Mouse (Mus musculus) induced T-regulatory cell, adult 2 months (primary cell): ENCODE data around the gene Mlh3.

Experiments used
- DNase-seq: peaks from one replicate; pipeline ENCODE4 v3.0.0-alpha.2; 2012; ENCODE audit warnings: low read depth

Gene Mlh3

DNA sequence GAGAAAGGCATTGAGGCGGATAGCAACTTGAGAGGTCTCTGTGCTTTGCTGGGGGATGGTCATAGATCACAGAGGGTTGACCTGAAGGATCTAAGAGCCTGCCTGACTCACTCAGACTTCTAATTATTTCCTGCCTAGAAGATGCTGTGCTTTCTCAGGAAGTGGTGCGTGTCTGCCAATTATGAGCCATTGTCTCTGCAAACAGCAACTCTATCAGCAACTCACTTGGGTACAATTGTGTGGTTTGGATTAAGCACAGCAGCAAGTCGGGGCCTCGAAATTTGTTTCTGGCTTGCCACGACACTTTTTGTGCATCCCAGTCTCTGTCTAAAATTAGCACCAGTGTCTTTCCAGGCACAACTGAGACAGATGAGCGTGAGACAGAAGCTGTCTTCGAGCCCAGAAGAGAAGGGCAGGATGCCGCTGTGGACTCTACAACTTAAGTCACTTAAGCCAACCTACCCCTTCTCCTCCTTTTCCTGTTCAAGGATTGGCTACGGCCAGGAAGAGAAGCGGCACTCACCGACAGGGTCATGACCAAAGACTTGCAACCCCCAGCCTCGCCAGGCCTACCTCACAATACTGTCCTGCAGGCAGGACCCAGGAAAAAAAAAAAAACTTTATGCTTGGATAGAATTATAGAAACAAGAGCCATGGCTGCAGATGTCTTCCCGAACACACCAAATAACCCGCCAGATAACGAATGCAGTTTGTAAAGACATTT lies 42.4 kb downstream of the Mlh3 start:
- no peak for DNase-seq

DNA sequence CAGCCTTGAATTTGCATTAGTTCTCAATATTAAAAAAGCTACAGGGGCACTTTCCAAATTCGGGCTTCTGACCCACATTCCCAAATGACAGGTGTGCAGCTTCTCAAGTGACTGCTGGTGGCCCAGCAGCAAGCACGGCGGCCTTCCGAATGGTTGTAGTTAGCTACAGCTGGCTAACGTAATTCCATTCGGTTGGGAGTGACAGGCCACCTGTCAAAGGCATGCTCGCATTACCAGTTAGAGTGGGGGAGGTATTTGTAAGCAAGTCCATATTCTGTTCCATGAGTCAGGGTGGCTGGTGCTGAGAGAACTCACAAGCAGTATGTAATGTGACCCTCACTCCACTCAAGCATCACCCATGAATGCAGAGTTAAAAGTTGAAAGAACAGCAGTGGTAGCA lies 43.2 kb downstream of the Mlh3 start:
- no peak for DNase-seq

DNA sequence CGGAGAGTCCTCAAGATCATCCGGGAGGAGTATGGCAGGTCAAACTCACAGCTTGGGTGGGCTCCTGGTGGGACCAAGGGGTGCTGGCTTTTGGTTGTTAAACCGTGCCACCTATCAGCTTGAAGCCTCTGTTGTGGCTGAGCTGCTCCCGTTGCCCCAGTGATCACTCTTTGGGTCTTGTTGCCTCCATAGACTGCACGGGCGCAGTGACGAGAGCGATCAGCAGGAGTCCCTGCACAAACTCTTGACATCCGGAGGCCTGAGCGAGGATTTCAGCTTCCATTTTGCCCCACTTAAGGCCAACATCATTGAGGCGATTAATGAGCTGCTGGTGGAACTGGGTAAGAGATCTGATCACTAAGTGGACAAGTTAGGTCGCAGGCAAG lies 50.5 kb downstream of the Mlh3 start:
- DNase-seq, result peak; percentile 78

DNA sequence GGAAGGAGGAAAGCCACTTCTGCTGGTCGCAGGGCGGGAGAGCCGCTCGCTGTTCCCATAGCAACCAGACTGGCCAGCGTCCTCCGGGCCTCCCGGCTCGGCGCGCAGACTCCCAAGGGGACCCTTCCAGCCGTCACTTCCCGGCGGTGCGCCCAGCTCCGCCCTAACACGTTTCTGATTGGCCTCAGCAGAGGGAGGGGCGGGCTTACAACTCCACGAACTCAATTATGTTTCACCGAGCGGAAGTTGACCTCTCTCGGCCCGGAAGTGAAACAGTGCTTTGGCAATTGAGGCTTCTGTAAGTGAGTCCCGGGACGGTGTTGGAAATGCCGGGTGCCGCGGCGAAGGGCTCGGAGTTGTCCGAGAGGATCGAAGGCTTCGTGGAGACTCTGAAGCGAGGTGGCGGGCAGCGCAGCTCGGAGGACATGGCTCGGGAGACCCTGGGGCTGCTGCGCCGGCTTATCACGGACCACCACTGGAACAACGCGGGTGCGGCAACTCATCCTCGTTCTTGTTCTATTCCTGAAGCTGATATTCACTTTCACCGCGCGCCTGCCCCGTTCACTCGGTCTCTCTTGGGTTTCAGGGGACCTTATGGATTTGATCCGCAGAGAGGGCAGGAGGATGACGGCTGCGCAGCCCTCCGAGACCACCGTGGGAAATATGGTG lies 51.0 kb downstream of the Mlh3 start, which contains the start of gene Eif2b2:
Gene Eif2b2, plus strand, starts transcription at position 246 of the 669 bp plus-strand sequence.
- DNase-seq, result peak; percentile 98

DNA sequence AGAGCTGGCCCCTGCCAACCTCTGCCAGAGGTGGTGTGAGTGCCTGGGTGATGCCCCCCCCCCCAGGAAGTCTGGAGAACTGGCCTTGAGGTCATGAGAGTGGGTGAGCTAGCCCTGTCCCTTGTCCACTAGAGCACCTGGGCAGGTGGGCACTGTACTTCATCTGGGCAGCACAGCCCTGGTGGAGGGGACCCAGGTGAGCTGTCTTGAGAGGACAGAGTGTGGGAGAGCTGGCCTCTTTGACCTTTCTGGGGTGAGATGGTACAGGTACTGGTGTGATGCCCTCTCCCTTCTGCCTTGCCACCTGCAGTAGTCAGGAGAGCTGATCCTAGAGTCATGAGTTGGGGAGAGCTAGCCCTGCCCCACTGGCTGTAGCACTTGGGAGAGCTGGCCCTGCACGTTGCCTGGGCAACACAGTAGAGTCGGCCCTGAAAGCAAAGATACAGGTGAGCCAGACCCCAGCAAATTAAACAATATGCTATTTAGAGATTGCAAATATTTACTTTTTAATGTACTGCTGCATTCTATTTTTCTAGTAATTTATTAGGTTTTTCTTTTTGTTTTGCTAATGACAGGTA lies 52.6 kb downstream of the Mlh3 start:
- DNase-seq, result no peak

DNA sequence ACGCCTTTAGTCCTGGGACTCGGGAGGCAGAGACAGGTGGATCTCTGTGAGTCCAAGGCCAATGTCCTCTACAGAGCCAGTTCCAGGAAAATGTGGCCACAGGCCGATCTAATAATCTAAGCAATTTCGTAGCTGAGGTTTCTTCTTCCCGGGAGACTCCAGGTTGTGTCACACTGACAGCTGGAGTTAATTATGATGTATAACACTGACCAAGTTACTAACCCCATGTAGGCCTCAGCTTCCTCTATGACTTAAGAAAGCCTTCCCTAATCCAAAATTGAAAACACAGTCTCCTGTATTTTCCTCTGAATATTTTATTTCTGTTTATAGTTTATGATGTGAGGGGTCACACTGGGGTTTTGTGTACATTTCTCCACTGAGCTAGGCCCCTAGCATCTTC lies 55.4 kb downstream of the Mlh3 start:
- DNase-seq, result no peak

DNA sequence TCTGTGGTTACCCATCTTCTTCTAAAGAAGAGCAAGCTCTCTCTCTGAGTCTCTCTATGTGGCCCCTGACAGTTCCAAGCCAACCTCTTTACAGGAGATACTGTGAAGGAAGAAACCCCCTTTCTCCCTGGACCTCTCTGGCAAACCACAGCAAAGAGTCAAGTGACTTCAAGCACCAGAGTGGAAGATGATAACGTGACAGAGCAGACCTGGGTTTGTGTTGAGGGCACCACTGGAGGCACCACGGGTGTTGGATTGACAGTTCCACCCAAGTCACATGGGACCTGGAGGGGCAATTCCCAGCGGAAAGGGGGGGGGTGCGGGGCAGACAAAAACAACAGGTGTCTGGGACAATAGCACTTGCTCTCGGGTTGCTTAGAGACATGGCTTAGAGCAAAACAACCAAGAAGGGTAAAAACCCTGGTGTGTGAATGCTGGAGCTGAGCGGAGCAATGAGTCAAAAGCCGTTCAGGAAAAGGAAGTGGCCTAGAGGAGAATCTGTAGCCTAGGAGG lies 61.7 kb downstream of the Mlh3 start:
- DNase-seq, result peak; percentile 46

DNA sequence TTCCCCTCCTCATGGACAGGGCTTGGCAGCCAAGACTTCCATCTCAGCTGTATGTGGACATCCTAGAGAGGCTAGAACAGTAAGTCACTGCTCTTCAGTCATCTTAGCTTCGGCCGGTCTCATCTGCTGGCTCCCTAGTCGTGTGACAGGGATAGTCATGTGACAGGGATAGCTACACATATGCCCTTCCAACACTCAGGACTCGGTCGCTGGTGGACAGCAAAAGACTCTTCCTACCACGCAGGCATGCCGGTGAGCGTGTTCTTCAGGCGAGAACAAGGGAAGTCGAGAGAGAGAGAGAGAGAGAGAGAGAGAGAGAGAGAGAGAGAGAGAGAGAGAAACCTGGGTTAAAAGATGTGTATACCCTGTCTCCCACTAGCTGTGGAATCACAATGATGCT lies 65.0 kb downstream of the Mlh3 start:
- no peak for DNase-seq

DNA sequence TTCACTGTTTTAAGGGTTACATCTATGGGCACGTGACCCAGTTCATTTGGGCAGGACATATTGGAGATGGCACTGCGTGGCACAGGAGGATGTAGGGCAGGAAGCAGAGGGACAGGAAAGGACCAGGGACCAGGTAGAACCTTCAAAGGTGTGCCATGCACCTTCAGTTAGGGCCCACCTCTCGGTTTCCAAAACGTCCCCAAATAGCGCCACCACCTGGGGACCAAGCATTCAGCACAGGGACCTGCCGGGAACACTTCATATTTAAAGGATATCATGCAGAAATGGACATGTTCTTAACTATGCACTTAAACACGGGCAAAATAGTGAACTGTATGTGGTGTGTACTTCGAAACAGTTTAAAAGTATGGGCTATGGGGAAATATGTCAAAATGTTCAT lies 66.3 kb downstream of the Mlh3 start:
- no peak for DNase-seq

DNA sequence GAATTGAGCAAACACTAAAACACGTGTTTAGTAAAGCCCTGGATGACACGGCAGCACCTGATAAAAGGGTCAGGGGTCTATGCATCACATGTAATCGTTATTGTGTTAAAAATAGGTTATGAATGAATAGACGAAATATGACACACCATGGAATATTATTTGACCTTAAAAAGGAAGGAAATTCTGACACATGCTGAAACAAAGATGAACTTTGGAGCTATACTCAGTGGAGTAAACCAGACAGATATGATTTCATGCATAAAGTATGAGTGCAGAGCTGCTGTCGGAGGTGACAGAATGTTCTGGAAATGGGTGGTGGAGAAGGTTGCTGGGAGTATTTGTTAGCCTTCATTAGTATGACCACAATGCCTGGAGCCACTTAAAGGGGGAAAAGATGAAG lies 66.7 kb downstream of the Mlh3 start:
- no peak for DNase-seq

DNA sequence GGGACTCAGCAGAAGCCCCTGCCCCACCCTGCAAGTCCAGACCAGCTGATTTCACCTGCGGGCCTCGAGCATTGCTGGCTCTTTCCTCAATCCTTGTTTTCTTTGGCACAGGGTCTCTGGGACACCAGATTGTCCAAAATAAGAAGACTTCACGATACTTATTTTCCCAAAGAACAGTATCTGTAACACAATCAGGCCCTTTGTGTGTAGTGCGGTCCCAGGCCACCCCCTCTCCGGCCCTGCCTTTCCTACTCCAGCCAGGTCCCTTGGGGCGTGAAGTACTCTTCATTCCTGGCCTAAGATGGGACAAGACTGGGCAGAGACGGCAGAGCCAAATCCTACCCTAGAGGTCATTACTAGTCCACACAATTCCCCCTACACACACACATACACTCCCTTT lies 68.2 kb downstream of the Mlh3 start:
- DNase-seq, result no peak

DNA sequence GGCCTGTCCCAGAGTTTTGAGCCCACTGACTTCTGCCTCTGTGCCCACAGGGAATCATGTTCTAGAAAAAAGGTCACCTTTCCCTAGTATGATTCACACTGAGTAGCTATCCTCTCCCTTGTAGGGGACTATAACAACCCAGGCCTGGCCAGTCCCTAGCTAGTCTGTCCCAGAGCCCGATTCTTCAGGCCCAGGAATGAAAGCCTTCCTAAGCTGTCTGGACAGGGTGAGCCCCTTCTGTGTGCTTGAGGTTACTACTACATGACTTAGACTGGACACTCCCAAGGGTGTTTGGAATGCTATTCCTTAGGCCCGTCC lies 68.6 kb downstream of the Mlh3 start:
- DNase-seq, result no peak

DNA sequence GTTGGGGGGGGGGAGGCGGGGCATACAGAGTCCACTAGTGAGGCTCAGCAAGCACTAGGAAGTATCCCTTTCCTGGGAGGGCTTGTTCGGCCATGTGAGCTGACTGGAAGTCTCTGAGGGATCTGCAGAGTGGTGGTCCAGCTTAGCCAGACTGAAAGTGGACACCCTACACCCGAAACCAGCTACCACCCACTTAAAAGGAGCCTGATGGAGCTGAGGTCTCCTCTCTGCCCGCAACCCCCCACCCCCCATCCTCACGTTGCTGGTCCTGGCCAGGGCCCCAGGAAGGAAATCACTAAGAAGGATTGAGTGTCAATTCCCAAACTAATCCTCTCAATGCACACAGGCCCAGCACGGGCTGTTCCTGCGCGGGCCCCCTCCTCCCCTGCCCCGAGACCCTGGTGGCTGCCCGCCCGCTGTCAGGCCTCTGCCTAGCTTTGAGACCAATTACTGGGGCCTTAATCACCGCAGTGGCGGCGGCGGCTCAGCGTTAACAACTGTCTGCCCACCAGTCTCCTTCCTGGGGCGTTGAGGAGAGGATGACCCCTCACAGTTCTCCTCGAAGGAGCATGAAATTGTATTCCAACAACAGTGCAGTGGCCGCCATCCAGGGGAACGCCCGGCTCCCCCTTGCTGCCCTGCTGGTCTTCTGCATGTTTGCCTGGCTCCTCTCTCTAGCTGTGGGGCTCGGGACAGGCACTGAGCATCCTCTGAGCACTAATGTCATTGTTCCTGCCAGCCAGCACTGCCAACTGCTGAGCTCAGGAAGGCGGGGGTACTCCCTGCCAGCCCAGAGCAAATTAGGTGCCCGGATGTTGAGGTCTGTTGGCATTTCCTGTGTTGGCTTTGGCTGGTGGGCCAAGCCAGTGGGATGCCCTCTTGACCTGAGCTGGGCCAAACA lies 69.2 kb downstream of the Mlh3 start:
- DNase-seq, result no peak

DNA sequence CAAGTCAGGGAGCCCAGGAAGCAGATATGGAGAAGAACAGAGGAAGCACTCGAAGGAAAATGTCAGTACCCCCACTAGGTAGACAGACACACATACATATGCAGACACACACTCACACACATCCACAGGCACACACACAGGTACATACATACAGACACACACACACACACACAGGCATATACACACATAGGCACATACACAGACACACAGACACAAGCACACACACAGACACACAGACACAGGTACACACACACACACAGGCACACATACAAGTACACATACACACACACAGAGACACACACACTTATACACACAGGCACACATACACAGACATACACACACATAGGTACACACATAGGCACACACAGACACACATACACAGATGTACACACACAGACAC lies 70.4 kb downstream of the Mlh3 start:
- DNase-seq, result no peak

DNA sequence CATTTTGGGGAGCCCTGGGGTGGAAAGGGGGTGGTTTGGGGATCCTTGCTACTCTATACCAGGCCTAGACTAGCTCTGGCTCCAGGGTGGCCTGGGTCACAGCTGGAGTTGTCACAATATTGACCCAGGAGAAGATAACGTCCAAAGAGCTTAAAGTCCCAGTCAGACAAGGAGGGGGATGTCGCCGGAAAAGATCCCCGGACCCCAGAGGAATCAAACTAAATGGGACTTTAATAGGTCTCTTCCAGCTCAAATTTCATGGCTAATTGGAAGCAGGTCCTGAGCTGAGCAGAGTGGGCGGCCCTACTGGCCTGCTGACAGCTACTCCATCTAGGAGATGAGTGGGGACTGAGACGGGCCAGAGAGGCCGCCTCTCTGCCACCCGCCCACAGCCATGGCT lies 72.5 kb downstream of the Mlh3 start:
- no peak for DNase-seq

DNA sequence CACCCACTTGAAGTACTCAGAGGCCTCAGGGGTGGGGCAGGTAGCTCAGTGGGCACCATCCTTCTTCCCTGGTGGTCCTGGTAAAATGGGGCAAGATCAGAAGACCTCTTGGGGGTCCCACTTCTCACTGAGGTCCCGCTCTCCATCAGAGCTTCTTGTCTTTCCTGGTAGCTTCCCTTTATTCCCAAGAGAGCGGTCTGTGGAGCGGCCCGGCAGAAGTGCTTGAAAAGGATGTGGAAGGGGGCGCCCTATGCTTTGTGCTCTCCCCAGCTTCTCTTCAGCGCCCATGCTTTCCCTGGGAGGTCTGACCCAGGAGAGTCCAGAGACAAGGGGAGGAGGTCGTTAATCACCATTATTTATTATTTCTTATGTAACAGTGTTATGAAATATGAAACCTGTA lies 73.0 kb downstream of the Mlh3 start:
- DNase-seq, result no peak

DNA sequence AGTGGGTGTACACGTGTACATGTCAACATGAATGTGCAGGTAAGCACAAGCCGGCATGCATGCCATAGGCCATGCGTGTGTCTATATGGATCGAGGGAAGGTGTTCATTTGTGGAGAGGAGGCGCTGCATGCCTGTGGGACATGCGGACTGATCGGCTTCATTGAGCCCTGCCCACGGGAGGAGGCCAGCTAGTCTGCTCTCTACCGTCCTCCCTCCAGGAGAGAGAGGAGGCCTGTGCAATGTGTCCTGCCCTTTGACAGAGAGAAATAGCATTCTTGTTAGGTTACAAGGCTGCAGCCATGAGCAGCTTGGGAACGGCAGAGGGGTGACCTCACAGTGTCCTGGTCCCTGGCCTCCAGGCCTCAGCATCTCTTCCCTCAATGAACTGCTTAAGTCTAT lies 74.2 kb downstream of the Mlh3 start:
- no peak for DNase-seq

DNA sequence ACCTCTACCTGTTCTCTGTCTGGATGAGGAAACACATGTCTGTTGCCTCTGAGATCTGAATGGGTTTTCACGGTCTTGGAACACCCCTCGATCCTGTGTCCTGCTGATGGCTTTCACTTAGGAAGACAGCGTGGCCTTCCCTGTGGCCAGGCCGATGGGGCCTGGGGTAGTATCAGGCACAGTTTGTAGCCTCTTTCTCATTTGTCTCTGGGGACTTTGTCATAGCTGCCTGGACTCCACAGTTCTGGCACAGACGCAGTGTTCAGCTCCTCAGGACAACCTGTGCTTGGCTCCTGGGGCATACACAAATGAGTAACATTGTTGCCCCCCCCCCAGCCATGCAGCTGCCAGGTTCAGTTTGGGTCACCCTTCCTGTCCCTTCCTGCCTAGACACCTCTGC lies 75.3 kb downstream of the Mlh3 start:
- DNase-seq, result no peak

DNA sequence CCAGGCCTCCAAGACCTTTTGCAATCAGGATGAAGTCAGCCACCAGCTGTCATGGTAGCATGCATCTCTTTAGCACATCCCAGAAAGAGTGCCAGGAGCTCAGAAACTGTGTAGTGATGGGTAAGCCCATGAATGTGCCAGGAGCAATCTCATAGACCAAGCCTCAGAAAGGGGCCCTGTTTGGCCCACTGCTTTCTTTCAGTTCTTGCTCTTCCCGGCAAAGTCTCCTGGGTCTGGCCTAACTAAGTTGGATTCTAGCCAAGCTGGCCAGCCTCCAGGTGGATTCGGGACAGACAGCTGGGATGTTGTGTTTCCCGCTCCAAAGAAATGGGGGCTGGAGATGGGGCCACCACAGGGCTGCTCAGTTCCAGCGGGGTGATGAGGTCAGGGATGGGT lies 75.8 kb downstream of the Mlh3 start:
- no peak for DNase-seq

DNA sequence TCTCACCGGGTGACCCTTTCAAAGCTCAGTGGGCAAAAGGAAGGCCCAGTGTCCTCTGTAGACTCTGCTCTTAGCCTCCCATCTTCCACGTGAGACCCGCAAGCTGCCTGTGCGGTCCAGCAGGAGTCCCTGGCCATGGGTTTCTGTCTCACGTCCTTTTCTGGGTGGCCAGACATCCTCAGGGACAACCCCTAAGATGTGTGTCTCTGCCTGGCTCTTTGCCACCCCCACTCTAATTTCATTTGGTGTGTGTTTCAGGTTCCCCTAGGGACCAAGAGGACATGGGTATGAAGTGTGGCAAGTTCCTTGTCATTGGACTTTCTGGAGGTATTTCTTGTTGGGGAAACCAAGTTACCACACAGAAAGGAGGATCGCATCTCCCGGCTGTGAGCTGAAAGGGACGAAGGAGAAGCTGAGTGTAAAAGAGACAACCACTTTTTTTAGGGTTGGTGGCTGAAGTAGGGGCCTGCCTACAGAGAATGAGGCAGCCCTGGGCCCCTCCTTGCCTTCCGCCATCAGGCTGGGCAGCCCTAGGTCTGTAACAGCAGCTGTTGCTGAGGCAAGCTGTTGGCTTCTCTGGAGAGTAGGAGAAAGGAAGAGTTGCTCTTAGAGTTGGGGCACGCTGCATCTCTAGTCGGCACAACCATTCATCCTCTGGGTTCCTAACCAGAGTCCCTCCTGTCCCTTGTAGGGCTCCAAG lies 76.3 kb downstream of the Mlh3 start:
- DNase-seq, result no peak

DNA sequence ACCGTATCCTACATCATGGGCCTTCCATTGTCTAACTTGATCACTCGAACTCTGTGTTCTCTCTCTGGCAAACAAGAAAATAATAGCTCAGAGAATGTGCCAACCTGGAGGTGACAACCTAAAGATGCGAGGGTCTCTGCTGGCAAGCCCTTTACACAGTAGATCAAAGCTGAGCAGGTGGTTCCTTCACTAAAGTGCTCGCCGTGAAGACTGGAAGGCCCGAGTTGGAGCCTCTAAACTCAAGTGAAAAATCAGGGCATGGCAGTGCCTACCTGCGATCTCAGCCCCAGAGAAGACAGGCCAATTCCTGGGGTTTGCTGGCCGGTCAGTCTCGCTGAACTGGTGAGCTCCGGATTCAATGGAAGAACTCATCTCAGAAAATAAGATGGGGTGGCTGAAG lies 77.3 kb downstream of the Mlh3 start:
- DNase-seq, result no peak
